Mouse (Mus musculus): Measurements from ENCODE around the gene Kdm4a. TPM values are rescaled to one million over a fixed set of nuclear protein-coding genes. Genes with fewer than 3 reads are reported as not detected.

Kdm4a gene
- total and polyA plus RNA-seq, 2 experiments from 2014 or later, result 17.8 to 30.0 TPM

DNA sequence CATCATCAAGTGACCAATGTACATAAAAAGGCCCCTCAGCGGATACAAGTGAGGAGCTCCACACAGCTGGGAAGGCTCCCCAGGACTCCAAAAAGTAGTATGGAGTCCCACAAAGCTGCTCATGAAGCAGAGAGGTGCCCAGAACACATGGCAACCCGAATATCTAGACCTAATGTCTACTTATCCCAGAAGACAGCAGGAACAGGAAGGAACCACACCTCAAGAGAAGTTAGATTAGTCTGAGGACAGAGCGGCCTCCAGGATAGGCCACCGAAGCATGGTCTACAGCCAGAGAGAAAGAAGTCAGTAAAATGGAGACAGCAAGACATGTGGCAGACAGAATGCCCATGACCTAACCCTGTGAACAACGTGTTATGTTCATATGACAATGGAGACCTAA lies 25.0 kb downstream of the Kdm4a start:
- no peak for DNase-seq (ENCODE audit: low spot score)
- 0 out of 2 replicates have a peak, but pooled peaks cover 5% of the 10 kb centered on the region for H3K4me1 ChIP-seq (ENCODE audit: control insufficient read depth, insufficient read depth)
- WGBS, result 90% methylated on average over 5 of the region's 5 CpGs
- peaks cover 87% of the 10 kb centered on the region for H3K36me3 ChIP-seq (replicated peaks; ENCODE audit: control insufficient read depth, insufficient read depth, low read length)
- H3K27me3 ChIP-seq (ENCODE audit: control insufficient read depth, insufficient read depth, low read length), result no peaks in the 10 kb centered on the region
- TF ChIP-seq CTCF (IDR thresholded peaks at IDR 0.05; ENCODE audit: low read depth) (no peak), EP300 (IDR thresholded peaks at IDR 0.05; ENCODE audit: low read depth) (no peak)
- no peak overlapping the region for H3K4me2 ChIP-seq (ENCODE audit: low read depth, low read length)
- no peak overlapping the region for H3K4me3 ChIP-seq (ENCODE audit: low read depth, low read length)
- ATAC-seq (ENCODE audit: insufficient read depth, low read depth), result no peak
- no peak overlapping the region for H3K9ac ChIP-seq (replicated peaks; ENCODE audit: low read depth, low read length)
- H3K27ac ChIP-seq (ENCODE audit: low read depth), result no peak overlapping the region
- H3K9me3 ChIP-seq (replicated peaks; ENCODE audit: control insufficient read depth, low read length), result no peaks in the 10 kb centered on the region; the same call in 1 of the 2 replicates

DNA sequence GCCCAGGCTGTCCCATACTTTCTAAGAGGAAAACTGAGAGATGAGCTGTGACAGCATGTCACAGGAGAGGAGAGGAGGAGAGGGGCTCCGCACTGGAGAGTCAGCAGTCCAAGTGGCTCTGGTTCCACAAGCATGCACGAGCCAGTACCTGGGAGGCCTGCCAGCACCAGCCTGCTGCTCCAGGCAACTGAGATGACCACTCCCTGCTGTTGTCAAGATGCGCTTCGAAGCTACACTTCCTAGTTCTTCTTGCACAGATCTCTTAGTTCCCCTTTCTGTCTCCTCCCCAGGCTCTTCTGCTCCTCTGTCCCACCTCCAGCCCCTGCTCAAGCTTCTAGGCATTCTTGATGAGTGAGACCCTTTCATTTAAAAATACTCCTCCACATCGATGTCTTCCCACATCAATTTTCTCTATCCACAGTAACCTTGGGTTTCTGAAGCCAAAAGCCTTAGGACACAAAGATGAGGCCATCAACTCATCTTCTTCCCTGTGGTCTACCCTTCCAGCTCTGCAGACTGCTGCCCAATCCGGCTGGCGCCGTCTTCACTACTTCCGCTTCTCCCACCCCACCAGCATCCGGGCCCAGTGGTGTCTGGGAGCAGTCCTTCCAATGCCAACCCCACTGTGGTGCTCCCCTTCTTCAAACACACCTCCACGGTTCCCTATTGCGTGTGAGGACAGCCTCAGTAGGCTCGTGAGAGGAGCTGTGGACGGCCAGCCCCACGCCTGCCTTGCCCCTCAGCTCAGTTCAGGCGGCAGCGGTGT lies 27.6 kb downstream of the Kdm4a start:
- TF ChIP-seq CTCF (IDR thresholded peaks at IDR 0.05; ENCODE audit: low read depth) (no peak), EP300 (IDR thresholded peaks at IDR 0.05; ENCODE audit: low read depth) (no peak)
- Histone ChIP-seq H3K9ac (replicated peaks; ENCODE audit: low read depth, low read length) (no peak overlapping the region), H3K27me3 (ENCODE audit: control insufficient read depth, insufficient read depth, low read length) (no peaks in the 10 kb centered on the region), H3K4me3 (ENCODE audit: low read depth, low read length) (no peak overlapping the region), H3K36me3 (replicated peaks; ENCODE audit: control insufficient read depth, insufficient read depth, low read length) (peaks cover 87% of the 10 kb centered on the region), H3K9me3 (replicated peaks; ENCODE audit: control insufficient read depth, low read length) (no peaks in the 10 kb centered on the region), H3K27ac (ENCODE audit: low read depth) (no peak overlapping the region), H3K4me2 (ENCODE audit: low read depth, low read length) (no peak overlapping the region), H3K4me1 (ENCODE audit: control insufficient read depth, insufficient read depth) (0 out of 2 replicates have a peak, but pooled peaks cover 5% of the 10 kb centered on the region)
- no peak for ATAC-seq (ENCODE audit: insufficient read depth, low read depth)
- no peak for DNase-seq (ENCODE audit: low spot score)
- 88% methylated on average over 17 of the region's 17 CpGs for WGBS

DNA sequence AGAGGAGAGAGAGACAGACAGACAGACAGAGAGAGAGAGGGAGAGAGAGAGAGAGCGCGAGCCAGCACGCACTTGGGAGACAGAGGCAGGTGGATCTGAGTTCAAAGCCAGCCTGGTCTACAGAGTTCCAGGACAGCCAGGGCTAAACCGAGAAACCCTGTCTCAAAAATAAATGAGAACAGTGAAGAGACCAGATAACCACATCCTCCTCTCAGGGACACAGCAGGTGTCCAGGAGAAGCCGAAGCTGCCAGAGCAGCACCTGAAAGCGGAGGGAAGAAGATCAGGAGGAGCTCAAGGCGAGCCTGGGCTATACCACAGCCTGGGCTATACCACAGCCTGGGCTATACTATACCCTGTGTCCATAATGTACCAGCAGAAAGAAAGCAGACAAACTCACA lies 29.0 kb downstream of the Kdm4a start:
- DNase-seq (ENCODE audit: low spot score) (no peak), ATAC-seq (ENCODE audit: insufficient read depth, low read depth) (no peak)
- Histone ChIP-seq H3K4me3 (ENCODE audit: low read depth, low read length) (no peak overlapping the region), H3K9me3 (replicated peaks; ENCODE audit: control insufficient read depth, low read length) (no peaks in the 10 kb centered on the region), H3K4me2 (ENCODE audit: low read depth, low read length) (no peak overlapping the region), H3K36me3 (replicated peaks; ENCODE audit: control insufficient read depth, insufficient read depth, low read length) (peaks cover 88% of the 10 kb centered on the region), H3K4me1 (ENCODE audit: control insufficient read depth, insufficient read depth) (0 out of 2 replicates have a peak, but pooled peaks cover 5% of the 10 kb centered on the region), H3K27me3 (ENCODE audit: control insufficient read depth, insufficient read depth, low read length) (no peaks in the 10 kb centered on the region), H3K9ac (replicated peaks; ENCODE audit: low read depth, low read length) (no peak overlapping the region), H3K27ac (ENCODE audit: low read depth) (no peak overlapping the region)
- WGBS, result 93% methylated on average over 7 of the region's 7 CpGs
- TF ChIP-seq CTCF (IDR thresholded peaks at IDR 0.05; ENCODE audit: low read depth) (no peak), EP300 (IDR thresholded peaks at IDR 0.05; ENCODE audit: low read depth) (no peak)

- Histone ChIP-seq H3K36me3 (replicated peaks; ENCODE audit: control insufficient read depth, insufficient read depth, low read length) (peaks cover 88% of the 10 kb centered on the region), H3K4me2 (ENCODE audit: low read depth, low read length) (no peak overlapping the region), H3K27ac (ENCODE audit: low read depth) (no peak overlapping the region), H3K27me3 (ENCODE audit: control insufficient read depth, insufficient read depth, low read length) (no peaks in the 10 kb centered on the region), H3K9ac (replicated peaks; ENCODE audit: low read depth, low read length) (no peak overlapping the region), H3K9me3 (replicated peaks; ENCODE audit: control insufficient read depth, low read length) (no peaks in the 10 kb centered on the region), H3K4me1 (ENCODE audit: control insufficient read depth, insufficient read depth) (0 out of 2 replicates have a peak, but pooled peaks cover 5% of the 10 kb centered on the region), H3K4me3 (ENCODE audit: low read depth, low read length) (no peak overlapping the region)
- 67% methylated on average over 14 of the region's 14 CpGs for WGBS
- ATAC-seq (ENCODE audit: insufficient read depth, low read depth) (no peak), DNase-seq (ENCODE audit: low spot score) (no peak)
- TF ChIP-seq CTCF (IDR thresholded peaks at IDR 0.05; ENCODE audit: low read depth) (no peak), EP300 (IDR thresholded peaks at IDR 0.05; ENCODE audit: low read depth) (no peak)
These were observed 29.7 kb downstream of the Kdm4a start for GRCm38 (mm10) chr4:118149956-118150680.

GRCm38 (mm10) chr4:118149055-118149576 lies 30.7 kb downstream of the Kdm4a start:
- WGBS, result 84% methylated on average over 10 of the region's 10 CpGs
- 0 out of 2 replicates have a peak, but pooled peaks cover 5% of the 10 kb centered on the region for H3K4me1 ChIP-seq (ENCODE audit: control insufficient read depth, insufficient read depth)
- no peak for TF ChIP-seq CTCF (IDR thresholded peaks at IDR 0.05; ENCODE audit: low read depth)
- no peak for TF ChIP-seq EP300 (IDR thresholded peaks at IDR 0.05; ENCODE audit: low read depth)

More at GRCm38 (mm10) chr4:118149055-118149576, 30.7 kb downstream of the Kdm4a start:
- DNase-seq (ENCODE audit: low spot score) (no peak), ATAC-seq (ENCODE audit: insufficient read depth, low read depth) (no peak)
- Histone ChIP-seq H3K4me2 (ENCODE audit: low read depth, low read length) (no peak overlapping the region), H3K9ac (replicated peaks; ENCODE audit: low read depth, low read length) (no peak overlapping the region), H3K9me3 (replicated peaks; ENCODE audit: control insufficient read depth, low read length) (no peaks in the 10 kb centered on the region), H3K4me3 (ENCODE audit: low read depth, low read length) (no peak overlapping the region), H3K27ac (ENCODE audit: low read depth) (no peak overlapping the region), H3K27me3 (ENCODE audit: control insufficient read depth, insufficient read depth, low read length) (no peaks in the 10 kb centered on the region), H3K36me3 (replicated peaks; ENCODE audit: control insufficient read depth, insufficient read depth, low read length) (peaks cover 88% of the 10 kb centered on the region)

All from heart, postnatal 0 days (tissue).